Mouse (Mus musculus) spleen, adult 12 weeks (tissue): ENCODE data around the gene Ppp2r5a.

Experiments
- DNase-seq: peaks from one replicate; pipeline ENCODE4 v3.0.0; 2022; ENCODE audit warnings: low spot score

Ppp2r5a gene

GRCm38 (mm10) chr1:191325726-191326232 lies 77.3 kb downstream of the Ppp2r5a start, which contains the start of gene Tmem206:
Gene Tmem206, plus strand, starts transcription at chr1:191325912.
- DNase-seq, result peak; percentile 94

GRCm38 (mm10) chr1:191324733-191325590 lies 78.1 kb downstream of the Ppp2r5a start:
- DNase-seq, result no peak

- DNase-seq, result no peak
These were observed 79.7 kb downstream of the Ppp2r5a start for GRCm38 (mm10) chr1:191323381-191323780.

GRCm38 (mm10) chr1:191318686-191319085 lies 84.4 kb downstream of the Ppp2r5a start:
- no peak for DNase-seq

- DNase-seq, result peak; percentile 83
These were observed 85.4 kb downstream of the Ppp2r5a start, which contains the start of gene Nenf for GRCm38 (mm10) chr1:191317591-191318196. Gene Nenf, minus strand, starts transcription at chr1:191318194.

- no peak for DNase-seq
These were observed 86.3 kb downstream of the Ppp2r5a start for GRCm38 (mm10) chr1:191316818-191317217.

- DNase-seq, result no peak
These were observed 89.1 kb downstream of the Ppp2r5a start for GRCm38 (mm10) chr1:191313926-191314325.

GRCm38 (mm10) chr1:191313158-191313557 lies 89.9 kb downstream of the Ppp2r5a start:
- no peak for DNase-seq

- DNase-seq, result peak; percentile 74
These were observed 90.5 kb downstream of the Ppp2r5a start for GRCm38 (mm10) chr1:191312513-191312941.

GRCm38 (mm10) chr1:191311296-191311898 lies 91.7 kb downstream of the Ppp2r5a start:
- no peak for DNase-seq

- DNase-seq, result no peak
These were observed 95.2 kb downstream of the Ppp2r5a start for GRCm38 (mm10) chr1:191307766-191308455.

- DNase-seq, result no peak
These were observed 96.8 kb downstream of the Ppp2r5a start for GRCm38 (mm10) chr1:191306316-191306715.

GRCm38 (mm10) chr1:191305610-191306009 lies 97.5 kb downstream of the Ppp2r5a start:
- no peak for DNase-seq

- no peak for DNase-seq
These were observed 98.9 kb downstream of the Ppp2r5a start for GRCm38 (mm10) chr1:191304216-191304615.

GRCm38 (mm10) chr1:191303736-191304135 lies 99.3 kb downstream of the Ppp2r5a start:
- DNase-seq, result no peak
